23 mouse cellular contexts compared by ENCODE assay signal in genomic region chr6:117575057-117575456, GRCm38 (mm10).
DNase-seq lines count a peak whose midpoint lies in the region; ATAC-seq lines count a peak whose summit lies in the region.
"Had no signal": no experiment of that assay in that cellular context is flagged by ENCODE, and none has a peak within 500 bp of the region (broad histone marks: within the 10 kb centered on the region; RNA-seq: fewer than 3 reads in every experiment).

No protein-coding gene starts in this region.

- ATAC-seq in stomach, embryonic 16.5 days (ENCODE audit: insufficient read depth, low FRiP score): 0 out of 2 replicates have a peak, but pooled peaks have one; percentile 40
- ATAC-seq: activated CD4-positive, CD25-positive, alpha-beta regulatory T cell, adult 4 months; inflammation-experienced regulatory T-cells, adult 6 months; lung, postnatal 0 days; midbrain, embryonic 13.5 days had no signal

- H3K4me3 ChIP-seq in stomach, embryonic 16.5 days (replicated peaks; ENCODE audit: low read length): no peak overlapping the region
- H3K4me3 ChIP-seq: forebrain, embryonic 12.5 days; gastrocnemius, adult 2 months; limb, embryonic 12.5 days; liver, embryonic 15.5 days; midbrain, embryonic 13.5 days; neural tube, embryonic 13.5 days had no signal

- 77% methylated on average over 5 of the region's 5 CpGs for WGBS in stomach, embryonic 16.5 days

- DNase-seq in embryo, embryonic 11 days: peak; percentile 19
- DNase-seq in embryo, embryonic 10 days (ENCODE audit: low spot score): no peak
- peak; percentile 29 for DNase-seq in kidney, postnatal 10 days
- no peak for DNase-seq in kidney, adult 8-10 months
- peak; percentile 35 for DNase-seq in retina, embryonic 14.5 days (ENCODE audit: low spot score)
- no peak for DNase-seq in retina, postnatal 1 day
- no peak for DNase-seq in layer of hippocampus, adult 8-10 months (ENCODE audit: low spot score in 2 of 2)
- DNase-seq: adrenal gland, postnatal 14 days; cerebellum, adult 8-10 months; cerebellum, postnatal 36 days; gastrocnemius, adult 2 months; kidney, adult 18-20 months; kidney, postnatal 14 days; thymus, postnatal 25 days had no signal

- no peaks in the 10 kb centered on the region for H3K36me3 ChIP-seq in stomach, embryonic 16.5 days (ENCODE audit: control insufficient read depth, insufficient read depth, low read length)
- H3K36me3 ChIP-seq: forebrain, embryonic 12.5 days; limb, embryonic 12.5 days; liver, embryonic 15.5 days; midbrain, embryonic 13.5 days; neural tube, embryonic 13.5 days had no signal

- H3K27ac ChIP-seq in stomach, embryonic 16.5 days (ENCODE audit: low read length): no peak overlapping the region
- H3K27ac ChIP-seq: forebrain, embryonic 12.5 days; limb, embryonic 12.5 days; liver, embryonic 15.5 days; midbrain, embryonic 13.5 days; neural tube, embryonic 13.5 days had no signal

- no peak overlapping the region for H3K9ac ChIP-seq in stomach, embryonic 16.5 days (ENCODE audit: low read length)
- H3K9ac ChIP-seq: forebrain, embryonic 12.5 days; limb, embryonic 12.5 days; liver, embryonic 15.5 days; midbrain, embryonic 13.5 days; neural tube, embryonic 13.5 days had no signal

- no peaks in the 10 kb centered on the region for H3K9me3 ChIP-seq in stomach, embryonic 16.5 days (replicated peaks; ENCODE audit: control insufficient read depth, low read length)
- H3K9me3 ChIP-seq: forebrain, embryonic 12.5 days; limb, embryonic 12.5 days; liver, embryonic 15.5 days; midbrain, embryonic 13.5 days; neural tube, embryonic 13.5 days had no signal

- no peak overlapping the region for H3K4me2 ChIP-seq in stomach, embryonic 16.5 days (ENCODE audit: low read depth, low read length)
- H3K4me2 ChIP-seq: forebrain, embryonic 12.5 days; limb, embryonic 12.5 days; liver, embryonic 15.5 days; midbrain, embryonic 13.5 days; neural tube, embryonic 13.5 days had no signal

- no peaks in the 10 kb centered on the region for H3K27me3 ChIP-seq in stomach, embryonic 16.5 days (ENCODE audit: control insufficient read depth, insufficient read depth, low read length)
- H3K27me3 ChIP-seq: forebrain, embryonic 12.5 days; limb, embryonic 12.5 days; liver, embryonic 15.5 days; midbrain, embryonic 13.5 days; neural tube, embryonic 13.5 days had no signal

- H3K4me1 ChIP-seq in stomach, embryonic 16.5 days (ENCODE audit: control insufficient read depth, insufficient read depth, low read length): no peaks in the 10 kb centered on the region
- H3K4me1 ChIP-seq: forebrain, embryonic 12.5 days; liver, embryonic 15.5 days had no signal

Comparison
In these comparisons a context has a peak if more than half of its experiments do, and no peak if none do; other contexts are left out.
1. DNase-seq: peak in embryo, embryonic 11 days (single experiment), kidney, postnatal 10 days (single experiment) and retina, embryonic 14.5 days (single experiment); none in embryo, embryonic 10 days (single experiment), kidney, adult 8-10 months (0 of 2), retina, postnatal 1 day (single experiment) and layer of hippocampus, adult 8-10 months (0 of 2).